In the genomic region with DNA sequence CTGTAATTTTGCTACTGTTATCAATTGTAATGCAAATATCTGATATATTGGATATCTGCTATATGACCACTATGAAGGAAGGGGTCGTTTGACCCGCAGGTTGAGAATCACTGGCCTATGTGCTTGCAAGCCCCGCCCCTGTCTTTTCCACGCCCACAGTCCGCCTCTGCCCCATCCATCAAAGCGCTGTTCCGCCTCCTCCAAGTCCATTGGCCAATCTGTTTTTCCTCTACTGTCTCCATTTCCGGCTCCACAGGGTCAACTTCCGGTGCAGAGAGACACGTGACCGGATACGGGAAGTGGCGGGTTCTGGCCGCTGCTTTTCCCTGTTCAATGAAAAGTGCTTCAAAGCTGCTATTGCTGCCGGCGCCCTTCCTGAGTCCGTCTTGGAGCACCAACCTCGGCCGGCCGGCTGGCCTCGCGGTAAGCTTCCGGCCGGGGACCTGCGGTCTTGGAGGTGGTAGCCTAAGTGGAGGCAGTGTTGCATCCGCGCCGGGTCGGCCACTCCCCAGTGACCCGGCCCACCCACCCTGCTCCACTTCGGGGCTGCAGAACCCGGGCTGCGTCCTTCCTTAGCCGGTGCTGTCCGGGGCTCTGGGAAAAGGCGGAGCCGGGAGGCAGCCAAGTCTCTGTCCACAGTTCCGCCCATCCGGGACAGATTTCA, we compare ENCODE assay signal across 8 mouse cellular contexts. TPM values are rescaled to one million over a fixed set of nuclear protein-coding genes. Genes with fewer than 3 reads are reported as not detected.
DNase-seq lines count a peak whose midpoint lies in the region; ATAC-seq and TF ChIP-seq lines count a peak whose summit lies in the region.

A gene (plus strand): TSS at position 272 of the 664 bp plus-strand sequence.

- peaks cover 5 to 19% of the 10 kb centered on the region in 2 experiments for H3K36me3 ChIP-seq in CH12.LX (replicated peaks in 1 of 2; ENCODE audit: control insufficient read depth in 1 of 2, insufficient read depth in 1 of 2, low read length in 1 of 2)
- no peaks in the 10 kb centered on the region for H3K36me3 ChIP-seq in forebrain, embryonic 11.5 days (ENCODE audit: control insufficient read depth, insufficient read depth, low read length)
- H3K36me3 ChIP-seq in heart, embryonic 16.5 days (ENCODE audit: control insufficient read depth, insufficient read depth), result peaks cover 4% of the 10 kb centered on the region
- peaks cover 4% of the 10 kb centered on the region; the same call in 1 of the 2 replicates for H3K36me3 ChIP-seq in liver, embryonic 15.5 days (replicated peaks)
- H3K36me3 ChIP-seq in neural tube, embryonic 12.5 days, result peaks cover 5% of the 10 kb centered on the region; the same call in 1 of the 2 replicates

- dilution Hi-C loops in CH12.LX (cut with MboI; ENCODE audit: extremely low pct_ligation_motif_present, extremely low pct_unique_long_range_greater_than_20kb, low sequenced_read_pairs), result no loop called here

- WGBS in forebrain, embryonic 11.5 days, result under 1% methylated on average over 39 of the region's 39 CpGs
- under 1% methylated on average over 39 of the region's 39 CpGs for WGBS in heart, embryonic 16.5 days
- under 1% methylated on average over 39 of the region's 39 CpGs for WGBS in liver, embryonic 15.5 days (ENCODE audit: insufficient replicate concordance)
- under 1% methylated on average over 39 of the region's 39 CpGs for WGBS in neural tube, embryonic 12.5 days

- peak within 1 kb of the TSS; percentile 98 for H3K9ac ChIP-seq in CH12.LX (ENCODE audit: insufficient read depth, low read depth)
- peak within 1 kb of the TSS; percentile 73 for H3K9ac ChIP-seq in forebrain, embryonic 11.5 days (ENCODE audit: low read length)
- peak within 1 kb of the TSS; percentile 74 for H3K9ac ChIP-seq in heart, embryonic 16.5 days (ENCODE audit: low read length)
- peak within 1 kb of the TSS; percentile 78 for H3K9ac ChIP-seq in liver, embryonic 15.5 days
- H3K9ac ChIP-seq in neural tube, embryonic 12.5 days, result peak within 1 kb of the TSS; percentile 76

- peaks cover 19% of the 10 kb centered on the region for H3K79me2 ChIP-seq in CH12.LX (replicated peaks; ENCODE audit: control insufficient read depth, extremely low read depth, insufficient read depth, poor library complexity, severe bottlenecking)

- H3K4me1 ChIP-seq in CH12.LX (ENCODE audit: control insufficient read depth in 1 of 2, insufficient read depth in 2 of 2), result peaks cover 9 to 39% of the 10 kb centered on the region in 2 experiments; a peak in 3 of 4 replicates
- no peaks in the 10 kb centered on the region; the same call in 1 of the 2 replicates for H3K4me1 ChIP-seq in forebrain, embryonic 11.5 days (replicated peaks; ENCODE audit: control insufficient read depth, insufficient read depth, low read length)
- H3K4me1 ChIP-seq in heart, embryonic 16.5 days (ENCODE audit: control insufficient read depth, insufficient read depth, low read length), result peaks cover 8% of the 10 kb centered on the region
- peaks cover 13% of the 10 kb centered on the region for H3K4me1 ChIP-seq in liver, embryonic 15.5 days (replicated peaks)
- peaks cover 7% of the 10 kb centered on the region for H3K4me1 ChIP-seq in neural tube, embryonic 12.5 days

- TF ChIP-seq EP300 in CH12.LX (IDR thresholded peaks at IDR 0.05; ENCODE audit: low read length), result no peak

- TF ChIP-seq POLR2A in CH12.LX (IDR thresholded peaks at IDR 0.05; ENCODE audit: low read depth, low read length), result peak; percentile 59

- DNase-seq in CH12.LX (ENCODE audit: extremely low read depth), result peak; percentile 97
- DNase-seq in c-Kit-positive CD71-positive TER-119-negative erythroid progenitor cells, embryonic 14.5 days (ENCODE audit: low read depth), result peak; percentile 91
- DNase-seq in forebrain, embryonic 11.5 days (ENCODE audit: low spot score), result peak; percentile 95
- DNase-seq in kidney, postnatal 36 days, result peak; percentile 96
- peak; percentile 94 for DNase-seq in telencephalon, adult 2 months (ENCODE audit: low read depth, low spot score)

- H3K4me3 ChIP-seq in CH12.LX (replicated peaks in 1 of 3; ENCODE audit: low read depth in 2 of 3, low read length in 2 of 3, poor library complexity in 1 of 3), result peak within 1 kb of the TSS; percentile 78 to 99 (median 89)
- peak within 1 kb of the TSS; percentile 94 for H3K4me3 ChIP-seq in forebrain, embryonic 11.5 days (ENCODE audit: low read depth, low read length)
- peak within 1 kb of the TSS; percentile 71 for H3K4me3 ChIP-seq in heart, embryonic 16.5 days (ENCODE audit: low read length)
- H3K4me3 ChIP-seq in liver, embryonic 15.5 days (replicated peaks), result peak within 1 kb of the TSS; percentile 97
- peak within 1 kb of the TSS; percentile 88 for H3K4me3 ChIP-seq in neural tube, embryonic 12.5 days

- TF ChIP-seq RAD21 in CH12.LX (IDR thresholded peaks at IDR 0.05; ENCODE audit: low read depth, low read length), result no peak

- ATAC-seq in forebrain, embryonic 11.5 days (replicated peaks; ENCODE audit: low FRiP score), result peak; percentile 100
- ATAC-seq in heart, embryonic 16.5 days (replicated peaks; ENCODE audit: extremely low read depth, insufficient read depth, low FRiP score), result peak; percentile 100
- ATAC-seq in liver, embryonic 15.5 days (ENCODE audit: insufficient read depth), result peak; percentile 98
- ATAC-seq in neural tube, embryonic 12.5 days (ENCODE audit: low FRiP score, low read depth), result peak; percentile 100

- in situ Hi-C loops in CH12.LX (cut with MboI; ENCODE audit: low pct_ligation_motif_present, low pct_unique_long_range_greater_than_20kb, low sequenced_read_pairs), result no loop called here

- no peaks in the 10 kb centered on the region for H3K9me3 ChIP-seq in CH12.LX (replicated peaks; ENCODE audit: low read length)
- H3K9me3 ChIP-seq in forebrain, embryonic 11.5 days (ENCODE audit: control insufficient read depth, low read length), result no peaks in the 10 kb centered on the region
- H3K9me3 ChIP-seq in heart, embryonic 16.5 days (replicated peaks; ENCODE audit: control insufficient read depth, low read length), result no peaks in the 10 kb centered on the region
- H3K9me3 ChIP-seq in liver, embryonic 15.5 days (replicated peaks), result no peaks in the 10 kb centered on the region
- H3K9me3 ChIP-seq in neural tube, embryonic 12.5 days, result no peaks in the 10 kb centered on the region

- no peak for TF ChIP-seq CTCF in CH12.LX (conservative IDR thresholded peaks at IDR 0.05 in 1 of 2, IDR thresholded peaks at IDR 0.05 in 1 of 2; ENCODE audit: low read depth in 2 of 2, low read length in 2 of 2)

- no peaks in the 10 kb centered on the region for H3K27me3 ChIP-seq in CH12.LX (replicated peaks)
- no peaks in the 10 kb centered on the region for H3K27me3 ChIP-seq in forebrain, embryonic 11.5 days (ENCODE audit: control insufficient read depth, insufficient read depth, low read length)
- no peaks in the 10 kb centered on the region for H3K27me3 ChIP-seq in heart, embryonic 16.5 days (ENCODE audit: control insufficient read depth, insufficient read depth, low read length)
- H3K27me3 ChIP-seq in liver, embryonic 15.5 days, result no peaks in the 10 kb centered on the region
- H3K27me3 ChIP-seq in neural tube, embryonic 12.5 days (replicated peaks), result no peaks in the 10 kb centered on the region

- peak within 1 kb of the TSS; percentile 28; the same call in 1 of the 2 replicates for H3K27ac ChIP-seq in CH12.LX (ENCODE audit: insufficient read depth, low read depth)
- H3K27ac ChIP-seq in forebrain, embryonic 11.5 days (ENCODE audit: low read depth, low read length), result peak within 1 kb of the TSS; percentile 46
- H3K27ac ChIP-seq in heart, embryonic 16.5 days (ENCODE audit: low read length), result peak within 1 kb of the TSS; percentile 87
- H3K27ac ChIP-seq in liver, embryonic 15.5 days (replicated peaks), result peak within 1 kb of the TSS; percentile 84
- H3K27ac ChIP-seq in neural tube, embryonic 12.5 days, result no peak within 1 kb of the TSS

- peak within 1 kb of the TSS; percentile 96 for H3K4me2 ChIP-seq in CH12.LX (ENCODE audit: insufficient read depth, low read depth, poor library complexity, severe bottlenecking)
- peak within 1 kb of the TSS; percentile 77 for H3K4me2 ChIP-seq in forebrain, embryonic 11.5 days (ENCODE audit: low read depth, low read length, severe bottlenecking)
- H3K4me2 ChIP-seq in heart, embryonic 16.5 days (ENCODE audit: low read depth, low read length), result peak within 1 kb of the TSS; percentile 74
- peak within 1 kb of the TSS; percentile 86 for H3K4me2 ChIP-seq in liver, embryonic 15.5 days
- peak within 1 kb of the TSS; percentile 68 for H3K4me2 ChIP-seq in neural tube, embryonic 12.5 days (replicated peaks)

TF ChIP-seq in CH12.LX, 34 proteins besides CTCF, POLR2A, EP300 and RAD21 (continues in another document):
- TF ChIP-seq NRF1 (IDR thresholded peaks at IDR 0.05; ENCODE audit: low read depth, low read length), result 0 out of 2 replicates have a peak, but pooled peaks have one; percentile 2
- TF ChIP-seq CHD1 (IDR thresholded peaks at IDR 0.05; ENCODE audit: low read depth, low read length), result no peak
- peak; percentile 83; the same call in 1 of the 2 replicates for TF ChIP-seq CHD2 (IDR thresholded peaks at IDR 0.05; ENCODE audit: low read length)
- no peak for TF ChIP-seq MAFK (IDR thresholded peaks at IDR 0.05; ENCODE audit: insufficient replicate concordance, low read length)
- TF ChIP-seq ZC3H11A (IDR thresholded peaks at IDR 0.05; ENCODE audit: low read depth, low read length), result no peak
- peak; percentile 87 for TF ChIP-seq BHLHE40 (IDR thresholded peaks at IDR 0.05; ENCODE audit: low read depth, low read length)
- no peak for TF ChIP-seq E2F4 (IDR thresholded peaks at IDR 0.05; ENCODE audit: insufficient replicate concordance, low read depth, low read length)
- peak; percentile 96 for TF ChIP-seq USF2 (conservative IDR thresholded peaks at IDR 0.05; ENCODE audit: low read depth, low read length)
- TF ChIP-seq USF1 (IDR thresholded peaks at IDR 0.05; ENCODE audit: low read depth, low read length), result peak; percentile 98
- TF ChIP-seq UBTF (IDR thresholded peaks at IDR 0.05; ENCODE audit: low read depth, low read length), result no peak
- TF ChIP-seq HCFC1 (IDR thresholded peaks at IDR 0.05; ENCODE audit: low read depth, low read length), result peak; percentile 92
- peak; percentile 51; the same call in 1 of the 2 replicates for TF ChIP-seq TCF12 (IDR thresholded peaks at IDR 0.05; ENCODE audit: low read depth, low read length)
- TF ChIP-seq MEF2A (IDR thresholded peaks at IDR 0.05; ENCODE audit: borderline replicate concordance, low read depth, low read length), result no peak
- TF ChIP-seq ZKSCAN1 (IDR thresholded peaks at IDR 0.05; ENCODE audit: borderline replicate concordance, low read depth, low read length), result no peak
- peak; percentile 99 for TF ChIP-seq SIN3A (IDR thresholded peaks at IDR 0.05; ENCODE audit: low read length)

RNA-seq across cellular contexts. Expression of the gene that starts here (rescaled TPM):
- 26.6 and 32.9 TPM in 2 replicates for total RNA-seq in CH12.LX (2012; rRNA removed)
- total RNA-seq in CH12.LX (2014; rRNA removed), result 30.4 and 41.3 TPM in 2 replicates
- 32.6 and 36.2 TPM in 2 replicates for polyA plus RNA-seq in CH12.LX (2012; ENCODE audit: insufficient read length, low read depth)
- 55.7 and 56.1 TPM in 2 replicates for polyA plus RNA-seq in forebrain, embryonic 11.5 days (2014; fragmentation: Nextera tagmentation; extraction: Ambion mirVana)
- polyA plus RNA-seq in heart, embryonic 16.5 days (2015; fragmentation: Nextera tagmentation; extraction: Ambion mirVana), result 21.4 and 23.7 TPM in 2 replicates
- 11.7 and 11.8 TPM in 2 replicates for polyA plus RNA-seq in liver, embryonic 15.5 days (2015; fragmentation: Nextera tagmentation; extraction: Ambion mirVana)
- polyA plus RNA-seq in neural tube, embryonic 12.5 days (2016; fragmentation: Nextera tagmentation; extraction: Ambion mirVana), result 54.9 and 62.4 TPM in 2 replicates
